Mouse (Mus musculus) Patski (cell line): ENCODE results near the gene Ergic1. TPM values are rescaled to one million over a fixed set of nuclear protein-coding genes. Genes with fewer than 3 reads are reported as not detected.

Source experiments
- ATAC-seq: fragments of 100-300 bp; one replicate; pipeline ENCODE4 v1.8.0; 2021
- CTCF ChIA-PET: fragments of 350-600 bp; sonication (Branson Sonifier 250); formaldehyde crosslinking; loops from one replicate; lab custom pipeline; 2022; ENCODE audit warnings: inconsistent platforms; lab: Charles Lee
- POLR2A ChIA-PET: fragments of 350-600 bp; sonication (Branson Sonifier 250); formaldehyde crosslinking; loops from one replicate; lab custom pipeline; 2022; ENCODE audit warnings: antibody characterized with exemption, inconsistent platforms; lab: Charles Lee
- DNase-seq: peaks from one replicate; pipeline ENCODE4 v3.0.0-alpha.2; 2011; ENCODE audit warnings: low read depth, low spot score
- H3K27me3 ChIP-seq: fragments of 371-371 bp; one replicate; pipeline ENCODE4 v1.5.1; 2021
- CTCF ChIP-seq: fragments of 100-300 bp; IDR thresholded peaks from one replicate; pipeline ENCODE4 v1.5.1; 2021
- in situ Hi-C: fragments of 300-500 bp; cut with MboI; formaldehyde crosslinking; loops from 3 replicates; pipeline ENCODE4 v1.11.1; 2018; ENCODE audit warnings: low pct_unique_long_range_greater_than_20kb, mixed read lengths
- polyA plus RNA-seq: library from polyadenylated mRNA; unstranded; gene quantifications from one replicate; pipeline ENCODE4 v1.2.3, GENCODE M21; 2021

Ergic1 gene
- polyA plus RNA-seq, 1 experiment from 2014 or later, result 287 TPM

GRCm38 (mm10) chr17:26571377-26571776 is 10.1 kb downstream of the Ergic1 start:
- no peaks in the 10 kb centered on the region for H3K27me3 ChIP-seq
- POLR2A ChIA-PET, result interaction anchor here (1.0 to 4.0 kb wide), 2 partner anchors 9 to 64 kb away, joined by 3 to 15 read pairs; no protein-coding TSS in a partner anchor
- in situ Hi-C loops, result no loop called here
- CTCF ChIA-PET, result interaction anchor here (1.3 kb wide), 1 partner anchor 51 kb away, joined by 3 read pairs; no protein-coding TSS in a partner anchor
- DNase-seq (no peak), ATAC-seq (peak; percentile 21)
- TF ChIP-seq CTCF, result no peak

DNA sequence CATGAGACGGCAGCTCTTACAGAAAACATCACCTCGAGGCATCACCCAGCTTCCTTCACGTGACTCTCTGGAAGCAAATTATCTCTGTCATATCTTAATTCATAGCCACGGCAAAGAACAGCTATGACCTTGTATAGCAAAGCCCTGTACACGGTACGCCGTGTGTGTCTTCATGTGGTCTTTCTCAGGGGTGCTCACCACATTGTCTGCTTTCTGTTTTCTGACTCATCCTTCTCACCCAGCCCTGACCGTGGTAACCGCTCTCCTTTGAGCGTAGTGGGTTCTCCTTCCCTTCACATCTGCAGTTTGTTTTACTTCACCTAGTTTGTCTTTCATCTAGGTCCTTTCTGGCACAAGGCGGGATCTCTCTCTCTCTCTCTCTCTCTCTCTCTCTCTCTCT is 11.0 kb downstream of the Ergic1 start:
- no peak for ATAC-seq
- POLR2A ChIA-PET, result interaction anchor here (4.0 kb wide), 1 partner anchor 65 kb away, joined by 15 read pairs; no protein-coding TSS in a partner anchor
- in situ Hi-C loops, result no loop called here
- DNase-seq, result no peak
- CTCF ChIA-PET, result interaction anchor here (2.7 kb wide), 1 partner anchor 10 kb away, joined by 7 read pairs; no protein-coding TSS in a partner anchor
- H3K27me3 ChIP-seq, result no peaks in the 10 kb centered on the region
- no peak for TF ChIP-seq CTCF

GRCm38 (mm10) chr17:26574118-26574517 is 12.8 kb downstream of the Ergic1 start:
- POLR2A ChIA-PET, result no interaction called here
- CTCF ChIA-PET, result interaction anchor here (1.3 to 2.7 kb wide), 2 partner anchors 8 to 11 kb away, joined by 4 to 7 read pairs; no protein-coding TSS in a partner anchor
- H3K27me3 ChIP-seq, result no peaks in the 10 kb centered on the region
- DNase-seq, result no peak
- ATAC-seq, result no peak
- no peak for TF ChIP-seq CTCF
- in situ Hi-C loops, result no loop called here

DNA sequence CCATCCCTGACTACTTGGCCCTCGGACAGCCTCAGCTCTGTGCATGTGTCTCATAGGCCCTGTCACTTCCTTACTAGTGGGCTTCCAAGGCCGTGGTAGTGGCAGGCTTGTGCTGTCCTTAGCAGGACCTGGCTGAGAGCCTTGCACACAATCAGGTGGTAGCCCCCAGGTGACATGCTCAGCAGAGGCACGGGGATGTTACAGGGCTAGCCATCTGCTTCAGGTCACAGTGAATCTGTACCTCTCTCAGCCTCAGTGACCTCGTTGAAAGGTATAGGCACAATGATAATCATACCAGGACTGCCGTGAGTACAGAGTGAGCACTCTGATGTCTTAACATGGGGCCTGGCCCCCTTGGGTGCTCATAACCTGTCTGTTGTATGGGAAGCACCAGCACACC is 13.4 kb downstream of the Ergic1 start:
- ChIA-PET CTCF (interaction anchor here (2.7 kb wide), 1 partner anchor 8 kb away, joined by 7 read pairs; no protein-coding TSS in a partner anchor), POLR2A (no interaction called here)
- DNase-seq (no peak), ATAC-seq (no peak)
- in situ Hi-C loops, result no loop called here
- no peak for TF ChIP-seq CTCF
- H3K27me3 ChIP-seq, result no peaks in the 10 kb centered on the region

DNA sequence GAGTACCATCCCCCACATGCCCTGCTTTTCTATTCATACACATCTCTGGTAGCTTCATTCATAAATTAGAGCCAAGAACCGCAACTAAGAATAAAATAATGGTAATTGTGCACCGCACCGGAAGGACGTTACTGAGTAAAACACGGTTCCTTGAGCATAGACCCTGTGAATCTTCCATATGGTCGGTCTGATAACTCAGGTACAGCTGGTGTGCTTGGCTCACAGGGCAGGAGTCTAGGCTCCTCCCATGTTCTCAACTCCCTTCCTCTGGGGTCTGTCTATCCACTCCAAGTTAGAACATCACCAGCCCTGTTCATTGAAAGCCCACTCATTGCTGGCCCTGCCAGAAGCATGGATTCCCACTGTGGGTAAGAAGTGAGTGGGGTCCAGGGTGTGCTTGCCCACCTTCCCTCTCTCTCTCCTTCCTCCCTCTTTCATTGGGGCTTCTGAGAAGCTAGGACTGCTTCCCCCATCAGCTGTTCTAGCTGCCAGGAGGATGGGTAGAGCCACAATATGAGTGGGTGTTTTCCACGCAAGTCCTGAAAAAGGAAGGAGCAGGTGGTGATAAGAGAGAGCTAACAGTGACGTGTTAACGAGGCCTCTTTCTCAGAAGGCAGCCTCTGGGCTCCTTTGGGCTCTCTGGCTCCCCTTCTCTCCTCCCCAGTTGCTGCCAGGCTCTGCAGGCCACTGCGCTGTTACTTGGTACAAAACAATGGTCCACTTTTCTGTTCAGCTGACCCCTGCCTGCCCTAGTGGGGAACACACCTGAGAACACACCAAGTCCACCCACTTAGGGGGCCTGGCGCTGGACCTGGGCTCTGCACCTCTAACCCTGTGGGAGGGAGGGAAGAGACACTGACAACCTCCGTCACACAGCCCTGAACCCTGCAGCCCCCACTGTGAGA is 14.7 kb downstream of the Ergic1 start:
- POLR2A ChIA-PET, result interaction anchor here (0.7 kb wide), 1 partner anchor 14 kb away, joined by 4 read pairs; the partner anchor contains the start of genes Dusp1 and Ergic1
- no peaks in the 10 kb centered on the region for H3K27me3 ChIP-seq
- no peak for DNase-seq
- in situ Hi-C loops, result no loop called here
- TF ChIP-seq CTCF, result no peak
- no peak for ATAC-seq
- CTCF ChIA-PET, result interaction anchor here (1.7 kb wide), 1 partner anchor 10 kb away, joined by 3 read pairs; no protein-coding TSS in a partner anchor

GRCm38 (mm10) chr17:26576833-26577232 is 15.5 kb downstream of the Ergic1 start:
- POLR2A ChIA-PET, result interaction anchor here (0.7 kb wide), 1 partner anchor 15 kb away, joined by 4 read pairs; the partner anchor contains the start of genes Dusp1 and Ergic1
- DNase-seq (no peak), ATAC-seq (no peak)
- H3K27me3 ChIP-seq, result no peaks in the 10 kb centered on the region
- no peak for TF ChIP-seq CTCF
- CTCF ChIA-PET, result interaction anchor here (1.7 kb wide), 1 partner anchor 11 kb away, joined by 3 read pairs; no protein-coding TSS in a partner anchor
- in situ Hi-C loops, result no loop called here

DNA sequence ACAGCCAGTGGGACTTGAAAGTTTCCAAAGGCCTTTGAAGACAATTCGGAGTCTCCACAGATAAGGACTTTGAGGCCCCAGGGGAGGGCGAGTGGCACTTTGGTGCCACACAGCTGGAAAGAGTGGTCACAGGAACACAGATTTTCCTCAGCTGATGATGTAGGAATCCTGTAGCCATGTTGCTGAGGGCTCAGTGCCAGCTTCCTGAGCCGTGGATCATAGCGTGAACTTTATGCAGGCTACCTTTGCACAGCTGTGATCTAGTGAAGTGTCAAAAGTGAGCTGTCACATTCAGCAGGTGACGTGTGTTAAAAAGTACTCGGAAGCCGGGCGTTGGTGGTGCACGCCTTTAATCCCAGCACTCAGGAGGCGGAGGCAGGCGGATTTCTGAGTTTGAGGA is 16.0 kb downstream of the Ergic1 start:
- DNase-seq, result no peak
- ATAC-seq, result no peak
- H3K27me3 ChIP-seq, result no peaks in the 10 kb centered on the region
- ChIA-PET POLR2A (no interaction called here), CTCF (interaction anchor here (1.7 kb wide), 1 partner anchor 11 kb away, joined by 3 read pairs; no protein-coding TSS in a partner anchor)
- in situ Hi-C loops, result no loop called here
- no peak for TF ChIP-seq CTCF

- in situ Hi-C loops, result no loop called here
- ATAC-seq (no peak), DNase-seq (no peak)
- CTCF ChIA-PET, result no interaction called here
- H3K27me3 ChIP-seq, result no peaks in the 10 kb centered on the region
- POLR2A ChIA-PET, result no interaction called here
- no peak for TF ChIP-seq CTCF
These were observed 16.9 kb downstream of the Ergic1 start for GRCm38 (mm10) chr17:26578162-26578561.

DNA sequence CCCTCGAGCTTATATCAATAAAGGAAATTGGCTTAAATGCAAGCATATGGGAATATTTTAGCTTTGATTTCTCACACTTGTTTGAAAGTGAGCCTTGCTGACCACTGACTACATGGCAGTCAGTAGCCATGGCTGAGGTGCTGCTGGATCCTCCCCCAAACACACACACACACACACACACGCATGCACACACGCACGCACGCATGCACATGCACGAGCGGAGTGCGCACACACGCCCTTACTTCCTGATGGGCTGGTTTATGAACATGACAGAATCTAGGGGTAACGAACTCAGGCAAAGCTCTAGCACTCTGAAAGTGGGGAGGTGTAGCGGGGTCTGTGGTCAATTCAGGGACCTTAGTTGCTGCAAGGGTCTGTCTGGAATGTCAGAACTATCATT is 17.5 kb downstream of the Ergic1 start:
- no peaks in the 10 kb centered on the region for H3K27me3 ChIP-seq
- in situ Hi-C loops, result no loop called here
- ATAC-seq (no peak), DNase-seq (no peak)
- TF ChIP-seq CTCF, result no peak
- ChIA-PET POLR2A (no interaction called here), CTCF (no interaction called here)

DNA sequence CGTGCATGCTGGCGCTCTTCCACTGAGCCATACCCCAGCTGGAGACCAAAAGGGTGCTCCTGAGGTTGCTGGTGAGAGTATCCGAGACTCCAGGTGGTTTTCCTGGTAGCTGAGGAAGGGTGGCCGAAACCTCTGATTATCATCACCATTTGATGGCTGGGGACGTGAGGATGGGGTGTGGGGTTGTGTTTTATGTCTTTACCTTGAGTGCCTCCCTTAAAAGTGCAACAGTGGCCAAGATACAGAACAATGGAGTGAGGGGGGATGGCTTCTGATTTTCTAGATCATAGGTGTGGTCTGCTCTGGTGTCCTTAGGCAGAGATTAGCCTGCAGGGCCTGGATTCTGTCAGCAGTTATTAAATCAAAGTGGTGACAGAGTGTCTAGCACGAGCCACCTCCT is 18.1 kb downstream of the Ergic1 start:
- CTCF ChIA-PET, result interaction anchor here (1.0 kb wide), 1 partner anchor 9 kb away, joined by 4 read pairs; no protein-coding TSS in a partner anchor
- H3K27me3 ChIP-seq, result no peaks in the 10 kb centered on the region
- DNase-seq (no peak), ATAC-seq (no peak)
- POLR2A ChIA-PET, result no interaction called here
- in situ Hi-C loops, result no loop called here
- no peak for TF ChIP-seq CTCF
